Mouse (Mus musculus): ENCODE results near the gene Angptl2.

- TF ChIP-seq EP300 (IDR thresholded peaks at IDR 0.05) (no peak), CTCF (IDR thresholded peaks at IDR 0.05) (no peak)
These were observed 67.0 kb downstream of the Angptl2 start for GRCm38 (mm10) chr2:33282877-33283276.

Measured in lung, postnatal 0 days (tissue).